Mouse (Mus musculus) T-helper 17 cell (primary cell): Measurements from ENCODE around the gene Ube2k.

ENCODE experiments used
- in situ Hi-C, 2 experiments: fragments of 300-600 bp; cut with MboI, MseI; formaldehyde crosslinking; loops; 1 replicate in 1 of 2; 2 replicates in 1 of 2; pipeline ENCODE4 v1.15.1; 2025; ENCODE audit warnings: high pct_unique_total_duplicates in 2 of 2

Gene Ube2k

DNA sequence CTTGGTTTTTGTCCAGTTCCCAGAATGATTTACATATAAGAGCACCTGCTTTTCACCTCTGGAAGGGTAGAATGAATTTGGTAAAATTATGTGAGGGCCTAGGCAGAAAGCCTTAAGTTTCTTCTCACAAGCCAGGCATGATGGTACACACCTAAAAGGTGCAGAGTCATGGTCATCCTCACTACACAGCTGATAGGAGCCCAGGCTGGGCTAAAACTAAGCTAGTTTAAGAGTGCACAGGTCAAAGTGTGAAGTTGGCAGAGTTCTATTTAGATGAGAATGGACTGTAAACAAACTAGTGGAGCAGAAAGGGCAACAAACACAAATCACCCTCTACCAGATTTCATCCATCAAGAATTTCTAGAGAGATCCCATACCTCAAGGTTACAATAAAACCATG is 87.3 kb downstream of the Ube2k start:
- in situ Hi-C loops = no loop called here

DNA sequence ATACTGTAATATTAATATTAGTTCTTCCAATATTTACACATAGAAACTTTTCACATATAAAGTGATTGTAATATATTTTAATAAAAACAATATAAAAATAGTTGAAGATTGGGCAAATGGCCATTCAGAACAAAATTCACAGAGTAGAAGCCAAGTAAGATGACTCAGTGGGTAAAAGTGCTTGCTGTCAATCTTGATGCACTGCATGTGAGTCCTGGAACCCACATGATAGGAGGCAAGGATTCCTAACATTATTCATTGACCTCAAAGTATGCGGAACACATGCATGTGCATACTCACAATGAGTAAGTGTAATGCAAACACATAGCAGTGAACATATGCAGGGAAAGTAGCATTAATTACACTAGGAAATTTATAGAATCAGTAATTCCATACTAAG is 101.9 kb downstream of the Ube2k start:
- in situ Hi-C loops = loop anchor here in 1 of 2 experiments (5.0 kb wide), 1 partner anchor 47 kb away; no protein-coding TSS in a partner anchor
